Mouse (Mus musculus): Measurements from ENCODE around the gene Ttc24.

- TF ChIP-seq CTCF (IDR thresholded peaks at IDR 0.05; ENCODE audit: low read depth) (no peak), EP300 (IDR thresholded peaks at IDR 0.05; ENCODE audit: low read depth) (no peak)
Observed at GRCm38 (mm10) chr3:88084001-88084400, 5.9 kb upstream of the Ttc24 start.

Data from liver, embryonic 14.5 days (tissue).